Mouse (Mus musculus): ENCODE data around the gene Clnk.

GRCm38 (mm10) chr5:38844312-38844711 lies 32.3 kb downstream of the Clnk start:
- TF ChIP-seq ZC3H11A (IDR thresholded peaks at IDR 0.05; ENCODE audit: borderline replicate concordance, low read depth, low read length) (no peak), HCFC1 (IDR thresholded peaks at IDR 0.05; ENCODE audit: borderline replicate concordance, insufficient read depth, low read length) (no peak), MAFK (IDR thresholded peaks at IDR 0.05; ENCODE audit: insufficient read depth, low read depth, low read length) (no peak), ZNF384 (IDR thresholded peaks at IDR 0.05; ENCODE audit: low read depth, low read length) (no peak), CHD2 (IDR thresholded peaks at IDR 0.05; ENCODE audit: low read depth, low read length) (no peak)

All from ES-E14 (cell line).